Mouse (Mus musculus): ENCODE measurements around the gene Ccdc88c.
A peak's percentile ranks its signal among the peaks of the same experiment; 100 is the strongest.
"Not testable (repeated sequence)": the region's sequence is repeated elsewhere in the genome, so short reads cannot be mapped to it uniquely, and the experiment has no call there.

Ccdc88c gene

DNA sequence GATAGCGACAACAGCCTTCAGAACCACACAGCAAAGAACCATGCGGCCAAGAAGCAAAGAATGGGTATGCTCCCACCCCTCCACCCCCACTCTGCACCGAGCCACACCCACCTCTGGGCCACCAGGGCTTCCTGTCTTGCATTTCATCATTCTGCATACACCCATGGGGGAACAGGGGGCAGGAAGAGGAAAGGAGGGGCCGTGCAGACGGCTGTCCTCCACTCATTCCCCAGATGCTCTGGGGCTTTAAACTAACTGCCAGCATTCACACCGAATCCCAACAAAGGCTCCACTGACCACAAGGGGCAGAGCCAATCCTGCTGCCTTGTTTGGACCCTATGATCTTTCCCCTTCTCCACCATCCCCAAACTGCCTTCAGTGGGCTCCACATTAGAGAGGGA, 10.9 kb downstream of the Ccdc88c start:
- ATAC-seq (ENCODE audit: low TSS enrichment), result no peak

DNA sequence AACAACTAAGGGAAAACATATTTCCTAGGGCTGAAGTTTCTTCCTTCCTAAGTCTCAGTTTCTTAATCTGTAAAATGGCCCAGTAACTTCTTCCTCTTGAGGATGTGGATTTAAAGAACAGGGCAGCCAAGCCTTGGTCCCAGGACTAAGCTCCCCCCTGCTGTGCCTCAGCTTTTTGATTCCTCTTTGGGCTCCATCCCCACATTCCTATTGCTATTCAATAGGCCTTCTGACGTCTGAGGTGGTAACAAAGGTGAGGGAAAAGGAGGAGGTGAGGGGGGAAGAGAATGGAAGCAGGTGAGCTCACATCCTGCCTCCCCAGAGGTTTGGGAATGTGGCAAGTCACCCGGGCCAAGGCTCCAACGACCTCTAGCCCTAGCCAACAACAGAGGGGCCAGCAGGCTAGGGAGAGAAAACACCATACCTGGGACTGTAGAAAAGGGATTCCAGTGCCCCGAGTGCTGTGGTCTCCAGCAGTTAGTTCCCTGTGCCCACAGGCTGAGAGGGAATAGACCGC, 12.4 kb downstream of the Ccdc88c start:
- no peak for ATAC-seq (ENCODE audit: low TSS enrichment)

DNA sequence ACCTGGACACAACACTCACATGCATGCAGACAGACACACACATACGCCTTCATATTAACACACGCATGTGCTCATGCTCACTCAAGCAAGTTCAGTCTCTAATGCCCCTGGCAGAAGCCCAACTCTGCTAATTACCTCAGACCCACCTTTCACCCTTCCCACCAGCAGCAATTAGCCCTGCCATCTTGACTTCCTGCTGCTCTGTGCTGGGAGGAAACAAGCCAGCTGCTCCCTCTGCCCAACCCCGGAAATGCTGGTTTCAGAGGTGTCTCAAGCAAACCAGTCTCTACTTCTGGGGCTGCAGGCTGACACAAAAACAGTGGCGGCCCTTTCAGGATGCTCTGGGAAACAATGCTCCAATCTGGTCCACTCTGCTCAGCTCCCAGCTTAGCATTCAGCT, 12.9 kb downstream of the Ccdc88c start:
- no peak for ATAC-seq (ENCODE audit: low TSS enrichment)

GRCm38 (mm10) chr12:101015165-101015560, 13.7 kb downstream of the Ccdc88c start:
- no peak for ATAC-seq (ENCODE audit: low TSS enrichment)

GRCm38 (mm10) chr12:101014549-101015164, 14.2 kb downstream of the Ccdc88c start:
- ATAC-seq (ENCODE audit: low TSS enrichment), result no peak

- not testable (repeated sequence) for ATAC-seq (ENCODE audit: low TSS enrichment)
These were observed 15.2 kb downstream of the Ccdc88c start for GRCm38 (mm10) chr12:101013668-101014067.

DNA sequence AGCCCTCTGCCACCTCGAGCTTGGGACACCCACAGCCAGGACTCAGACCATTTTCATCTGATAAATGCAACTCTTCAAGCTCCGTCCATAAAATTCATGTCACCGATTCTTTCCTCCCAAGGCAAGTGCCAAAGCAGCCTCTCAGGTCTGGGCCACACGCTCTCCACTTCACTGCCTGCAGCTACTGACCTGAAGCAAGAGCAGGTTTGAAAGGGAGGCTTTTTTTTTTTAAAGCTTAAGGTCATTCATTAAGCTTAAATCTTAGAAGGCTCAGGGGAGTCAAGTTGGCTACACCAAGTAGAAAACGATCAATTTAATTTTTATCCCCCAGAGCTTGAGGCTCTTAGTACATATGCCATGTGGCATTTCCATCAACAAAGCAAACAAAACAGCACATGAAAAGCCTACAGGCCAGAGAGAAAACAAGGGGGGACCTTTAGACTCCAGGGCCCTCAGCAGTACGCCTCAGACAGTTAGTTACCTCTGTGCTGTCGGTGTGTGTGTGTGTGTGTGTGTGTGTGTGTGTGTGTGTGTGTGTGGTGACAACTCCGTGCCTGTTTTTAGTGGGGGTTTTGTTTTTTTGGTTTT, 15.7 kb downstream of the Ccdc88c start:
- no peak for ATAC-seq (ENCODE audit: low TSS enrichment)

- no peak for ATAC-seq (ENCODE audit: low TSS enrichment)
These were observed 16.4 kb downstream of the Ccdc88c start for GRCm38 (mm10) chr12:101012197-101013077.

DNA sequence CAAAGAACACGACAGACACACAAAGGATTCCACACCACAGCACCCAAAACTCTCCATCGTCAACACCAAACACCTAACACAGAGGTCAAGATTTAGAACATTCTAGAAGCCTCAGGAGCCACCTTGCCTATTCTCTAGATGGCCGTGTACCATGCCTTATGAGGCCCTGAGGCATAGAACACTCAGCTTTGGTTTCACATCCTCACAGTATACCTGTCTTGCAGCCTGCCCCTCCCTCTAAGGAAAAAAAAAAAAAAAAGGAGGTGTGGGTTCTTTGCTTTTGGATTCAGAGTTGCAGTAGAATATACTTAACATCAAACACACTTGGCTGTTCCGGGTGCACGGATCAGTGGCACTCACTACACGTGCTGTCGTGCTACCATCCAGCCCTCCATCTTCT, 17.8 kb downstream of the Ccdc88c start:
- no peak for ATAC-seq (ENCODE audit: low TSS enrichment)

- ATAC-seq (ENCODE audit: low TSS enrichment), result no peak
These were observed 18.5 kb downstream of the Ccdc88c start for GRCm38 (mm10) chr12:101010148-101010920.

DNA sequence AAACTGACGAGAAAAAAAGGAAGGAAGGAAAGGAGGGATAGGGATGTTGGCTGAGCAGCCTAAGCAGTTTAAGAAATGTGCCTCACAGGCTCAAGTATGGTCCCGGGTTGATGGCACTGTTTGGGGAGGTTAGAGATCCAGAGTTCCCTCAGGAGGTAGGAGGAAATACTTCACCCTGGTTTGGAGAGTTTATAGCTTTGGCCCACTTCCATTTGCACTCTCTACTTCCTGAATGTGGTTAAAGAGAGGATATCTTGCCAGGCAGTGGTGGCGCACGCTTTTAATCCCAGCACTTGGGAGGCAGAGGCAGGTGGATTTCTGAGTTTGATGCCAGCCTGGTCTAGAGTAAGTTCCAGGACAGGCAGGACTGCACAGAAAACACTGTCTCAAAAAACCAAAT, 19.6 kb downstream of the Ccdc88c start:
- ATAC-seq (ENCODE audit: low TSS enrichment), result no peak

DNA sequence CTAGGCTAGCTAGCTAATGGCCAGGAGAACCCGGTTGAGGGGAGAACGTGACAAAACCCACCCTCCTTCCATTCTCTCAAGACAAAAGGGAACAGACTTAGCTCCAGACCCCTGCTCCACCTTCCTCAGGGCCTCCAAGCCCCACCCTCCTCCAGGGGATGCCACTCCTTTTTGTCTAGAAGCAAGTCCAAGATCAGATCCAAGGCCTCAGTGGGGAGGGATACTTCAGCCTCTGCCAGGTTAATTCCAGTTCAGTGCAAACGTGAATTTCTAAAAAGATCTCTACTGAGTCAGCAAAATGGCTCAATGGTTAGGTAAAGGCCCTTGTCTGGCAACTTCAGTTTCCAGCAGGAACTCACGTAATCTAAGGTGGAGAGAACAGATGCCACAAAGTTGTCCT, 20.2 kb downstream of the Ccdc88c start:
- no peak for ATAC-seq (ENCODE audit: low TSS enrichment)

DNA sequence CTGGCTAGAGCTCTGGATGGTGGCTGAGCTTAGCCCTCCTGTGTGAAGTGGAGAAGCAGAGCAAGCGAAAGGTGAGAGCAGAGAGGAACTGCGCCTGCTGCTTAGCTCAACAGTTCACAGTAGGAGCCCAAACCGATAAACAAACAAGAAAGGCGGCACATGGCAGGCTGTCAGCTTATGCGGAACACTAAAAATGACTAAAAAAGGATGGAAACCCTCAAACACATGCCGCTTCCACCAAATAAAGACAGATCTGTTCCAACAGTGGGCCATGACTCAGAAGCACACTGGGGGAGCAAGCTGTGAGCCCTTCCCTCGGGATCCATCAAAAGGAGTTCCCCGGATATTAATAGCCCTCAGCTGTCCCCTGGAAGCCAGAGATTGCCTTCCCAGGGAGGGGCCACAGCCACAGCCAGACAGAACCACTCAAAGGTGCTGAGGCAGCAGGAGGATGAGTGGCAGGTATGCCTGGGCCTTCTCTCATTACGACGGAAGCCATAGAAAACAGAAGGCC, 20.8 kb downstream of the Ccdc88c start:
- ATAC-seq (ENCODE audit: low TSS enrichment), result peak; percentile 76

GRCm38 (mm10) chr12:101007427-101007826, 21.4 kb downstream of the Ccdc88c start:
- no peak for ATAC-seq (ENCODE audit: low TSS enrichment)

DNA sequence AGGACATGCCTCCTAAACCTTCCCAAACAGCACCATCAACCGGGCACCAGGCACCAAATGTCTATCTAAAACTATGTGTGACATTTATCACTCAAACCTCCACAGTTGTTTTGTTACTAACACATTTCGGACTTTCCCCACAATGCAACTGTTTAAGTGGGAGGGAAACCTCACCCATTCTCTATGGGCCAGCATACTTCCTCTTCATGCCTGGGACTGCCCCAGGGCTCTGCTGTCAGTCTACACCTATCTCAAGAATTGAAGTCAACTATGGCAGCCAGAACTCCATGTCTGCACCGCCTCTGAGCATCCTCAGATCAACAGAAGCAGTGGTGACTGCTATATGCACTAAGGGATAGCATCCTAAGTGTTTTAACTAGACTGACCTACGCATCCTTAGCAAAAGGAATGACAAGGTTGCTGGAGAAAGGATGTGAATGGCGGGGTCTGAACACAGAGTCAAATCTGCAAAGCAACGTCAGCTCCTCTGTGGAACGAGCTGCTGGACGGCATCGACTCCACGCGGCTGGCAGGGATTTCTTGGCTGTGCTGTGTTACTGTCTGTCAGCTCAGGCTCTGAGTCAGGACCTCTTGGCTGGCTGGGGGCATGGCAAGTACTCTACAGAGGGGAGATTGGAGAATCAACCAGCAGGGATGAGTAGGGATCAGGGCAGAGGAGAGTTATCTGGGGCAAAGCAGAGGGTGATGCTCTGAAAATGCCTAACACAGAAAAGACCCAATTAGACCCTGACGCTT, 23.0 kb downstream of the Ccdc88c start:
- no peak for ATAC-seq (ENCODE audit: low TSS enrichment)

DNA sequence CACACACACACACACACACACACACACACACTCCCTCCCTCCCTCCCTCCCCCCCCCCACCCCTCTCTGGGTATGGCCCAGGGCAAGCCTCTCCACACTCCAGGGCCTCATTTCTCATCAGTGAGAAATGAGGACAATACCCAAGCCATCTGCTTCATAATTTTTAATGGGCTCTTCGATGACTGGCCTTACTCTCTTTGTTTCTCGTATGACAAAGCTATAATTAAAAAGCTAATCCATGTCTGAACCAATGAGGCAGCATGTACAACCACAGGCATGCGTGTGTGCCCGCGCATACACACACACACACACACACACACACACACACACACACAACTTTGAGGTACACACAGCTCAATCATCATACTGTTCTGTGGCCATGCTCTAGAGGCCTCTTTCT, 23.9 kb downstream of the Ccdc88c start:
- ATAC-seq (ENCODE audit: low TSS enrichment), result no peak

DNA sequence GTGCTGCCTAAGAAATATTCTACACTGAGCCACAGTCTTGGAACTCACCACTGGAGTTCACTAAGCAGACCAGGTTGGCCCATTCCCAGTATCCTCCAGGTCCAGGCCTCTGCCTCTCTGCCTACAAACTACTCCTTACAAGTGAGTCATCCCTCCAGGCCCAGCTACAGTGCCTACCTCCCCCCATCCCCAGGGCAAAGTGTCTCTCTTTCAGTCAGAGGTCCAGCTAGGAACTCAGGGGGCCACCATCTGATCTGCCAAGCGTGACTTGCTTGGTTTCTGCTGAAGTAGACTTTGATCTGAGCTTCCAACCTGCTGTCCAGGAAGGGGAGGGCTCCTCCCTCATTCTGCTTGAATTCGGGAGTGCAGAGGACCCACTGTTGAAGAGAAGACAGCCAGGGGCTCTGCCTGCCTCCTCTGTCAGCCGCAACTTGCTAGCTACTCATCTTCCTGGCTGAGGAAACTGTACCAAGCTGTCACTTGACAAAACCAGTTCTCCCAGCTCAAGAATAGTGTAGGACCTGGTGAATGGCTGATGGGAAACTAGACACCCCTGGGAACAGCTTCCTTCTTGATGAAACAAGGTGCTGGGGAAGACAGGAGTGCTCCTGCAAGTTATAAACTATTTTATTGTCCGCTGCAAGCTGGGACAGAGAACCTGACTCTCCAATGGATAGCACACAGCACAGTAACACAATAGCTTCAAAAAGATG, 25.9 kb downstream of the Ccdc88c start:
- no peak for ATAC-seq (ENCODE audit: low TSS enrichment)

DNA sequence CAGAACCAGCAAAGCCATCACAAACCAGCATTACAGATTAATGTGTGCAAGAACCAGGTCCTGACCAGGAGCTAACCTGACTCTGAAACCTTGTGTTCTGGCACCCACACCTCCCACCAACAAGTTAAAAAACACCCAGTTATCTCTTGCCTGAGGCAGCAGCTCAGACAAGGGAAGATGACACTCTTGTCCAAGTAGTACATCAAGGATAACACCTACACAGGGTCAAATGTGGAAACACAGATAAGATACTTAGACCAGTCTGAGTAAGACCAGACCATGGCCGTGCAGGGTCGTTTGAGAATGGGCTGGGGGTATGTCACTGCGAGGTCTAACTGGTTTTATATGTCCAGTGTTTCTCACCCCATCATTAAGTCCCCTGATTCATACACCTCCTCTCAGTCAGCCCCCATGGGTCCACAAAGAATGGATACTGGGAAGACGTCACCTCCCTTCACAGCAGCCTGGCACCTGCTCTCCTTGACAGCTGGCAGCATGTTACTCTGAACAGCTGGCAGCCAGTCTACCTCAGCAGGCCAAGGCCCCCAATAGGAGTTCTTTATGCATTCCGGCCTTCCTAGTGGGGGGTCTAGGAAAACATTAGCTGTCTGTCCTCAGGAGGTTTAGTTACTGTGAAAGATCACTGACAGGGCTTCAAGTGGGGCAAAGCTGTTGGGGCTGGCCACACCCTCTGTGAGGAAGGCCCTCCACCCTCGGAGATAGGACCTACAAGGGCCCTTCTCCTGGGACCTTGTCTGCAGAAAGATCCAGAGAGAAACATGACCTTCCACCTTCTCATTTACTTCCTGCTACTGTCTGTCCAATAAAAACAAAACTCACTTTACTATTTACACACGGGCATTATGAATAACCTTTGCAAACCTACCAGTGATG, 29.5 kb downstream of the Ccdc88c start:
- ATAC-seq (ENCODE audit: low TSS enrichment), result no peak

DNA sequence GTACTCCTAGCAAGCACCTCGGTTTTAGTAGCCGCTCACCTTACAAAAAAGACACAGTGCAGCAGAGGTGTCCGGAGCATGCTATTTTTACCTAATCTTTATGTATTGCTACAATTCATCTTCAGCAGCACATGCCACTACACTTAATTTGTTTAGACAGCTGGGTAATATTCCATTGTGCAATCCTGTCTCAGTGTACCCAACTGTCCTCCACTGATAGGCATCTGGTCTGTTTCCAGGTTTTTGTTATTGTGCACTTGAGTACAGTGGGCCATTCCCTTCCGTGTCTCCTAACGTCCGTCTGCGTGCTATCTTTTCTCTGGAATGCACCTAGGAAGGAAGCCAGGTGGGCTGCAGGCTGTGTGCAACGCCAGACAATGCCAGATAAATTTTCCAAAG, 30.3 kb downstream of the Ccdc88c start:
- ATAC-seq (ENCODE audit: low TSS enrichment), result no peak

Measured in frontal cortex, adult (tissue).